Mouse (Mus musculus) megakaryocyte-erythroid progenitor cell, adult 5-6 weeks (primary cell): ENCODE measurements around the gene Akr1cl. TPM values are rescaled to one million over a fixed set of nuclear protein-coding genes. Genes with fewer than 3 reads are reported as not detected.

Experiments used
- ATAC-seq: replicated peaks from 2 replicates; pipeline ENCODE4 v1.8.0; 2016; ENCODE audit warnings: mild to moderate bottlenecking, inconsistent platforms; ENCODE audit not compliant: severe bottlenecking, poor library complexity, low FRiP score, low TSS enrichment
- total RNA-seq, 2 experiments: library from RNA; stranded (forward) in 1 of 2; stranded (reverse) in 1 of 2; fragments of 200-1000, 215-1000 nt in 1 of 2; fragments of >200 nt in 1 of 2; fragmentation: Nextera tagmentation in 1 of 2; gene quantifications; 2 replicates each; pipeline ENCODE4 v1.2.3; 2014 to 2017

The Akr1cl gene
- total RNA-seq, 2 experiments from 2014 or later, result not detected

DNA sequence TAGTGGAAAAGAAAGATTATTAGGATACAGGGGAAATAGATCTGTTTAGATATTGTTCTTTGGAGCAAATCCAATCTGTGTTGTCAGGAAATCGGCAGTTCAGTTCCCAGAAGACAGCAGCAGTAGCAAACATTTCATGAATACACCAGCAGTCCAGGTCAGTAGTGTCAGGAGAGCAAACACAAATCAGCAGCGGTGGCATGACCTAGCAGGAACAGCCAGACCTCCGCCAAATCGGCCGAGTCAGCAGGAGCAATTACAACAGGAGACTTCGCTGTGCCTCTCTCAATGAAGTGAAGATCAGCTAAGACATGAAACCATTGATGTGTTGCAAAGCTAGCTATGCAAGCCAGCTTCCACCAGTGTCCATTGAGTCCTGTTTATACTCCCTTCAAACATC is 27.0 kb downstream of the Akr1cl start:
- no peak for ATAC-seq

DNA sequence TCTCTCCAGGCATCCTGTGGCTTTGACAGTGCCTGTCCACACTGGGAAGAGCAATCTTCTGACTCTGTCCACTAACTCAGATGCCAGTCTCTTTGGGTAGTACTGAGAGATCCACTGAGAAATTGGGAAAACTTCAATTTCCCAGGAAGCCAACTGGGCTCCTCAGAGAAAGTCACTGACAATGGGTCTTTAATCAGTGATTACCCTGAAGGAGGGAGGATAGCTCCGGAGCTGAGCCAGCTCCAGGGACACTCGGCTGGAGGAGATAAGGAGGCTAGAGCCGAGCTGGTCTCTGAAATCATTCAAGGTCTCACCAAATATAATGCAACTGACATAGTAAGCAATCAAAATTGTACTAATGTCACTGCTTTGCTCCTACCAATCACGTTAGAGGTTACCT is 28.0 kb downstream of the Akr1cl start:
- ATAC-seq, result no peak

DNA sequence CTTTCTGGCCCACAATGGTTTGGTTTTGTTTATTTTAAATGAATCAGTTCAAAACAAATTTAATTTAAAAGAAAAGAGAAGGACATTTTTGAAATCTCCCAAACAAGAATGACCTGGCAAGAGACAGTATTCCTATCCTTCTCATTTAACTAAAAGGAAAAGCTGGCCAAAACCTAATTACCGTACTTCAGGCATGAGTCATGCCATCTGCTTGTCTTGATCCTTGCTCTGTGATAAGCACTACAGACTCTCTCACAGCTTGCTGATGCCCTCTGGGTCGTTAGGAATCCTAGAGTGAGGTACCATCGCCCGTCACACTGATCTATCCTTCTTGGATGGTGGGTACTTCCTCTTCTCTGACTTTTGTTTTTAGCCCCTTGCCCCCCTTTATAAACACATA is 39.4 kb downstream of the Akr1cl start:
- no peak for ATAC-seq

DNA sequence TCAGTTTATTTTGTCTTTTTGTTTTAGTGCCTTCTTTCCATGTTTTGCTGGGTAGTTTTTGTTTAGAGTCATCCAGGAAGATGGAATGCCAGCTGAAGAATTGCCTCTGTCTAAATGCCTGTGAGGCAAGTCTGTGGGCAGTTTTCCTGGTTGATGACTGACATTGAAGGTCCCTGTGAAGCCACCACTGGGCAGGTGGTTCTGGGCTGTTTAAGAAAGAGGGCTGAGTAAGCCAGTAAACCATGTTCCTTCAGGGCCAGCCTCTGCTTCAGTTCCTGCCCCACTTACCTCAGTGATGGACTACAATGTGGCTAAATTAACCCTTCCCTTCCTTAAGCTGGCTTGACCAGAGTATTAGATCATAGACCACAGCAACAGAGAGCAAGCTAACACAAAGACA is 44.4 kb downstream of the Akr1cl start:
- no peak for ATAC-seq

DNA sequence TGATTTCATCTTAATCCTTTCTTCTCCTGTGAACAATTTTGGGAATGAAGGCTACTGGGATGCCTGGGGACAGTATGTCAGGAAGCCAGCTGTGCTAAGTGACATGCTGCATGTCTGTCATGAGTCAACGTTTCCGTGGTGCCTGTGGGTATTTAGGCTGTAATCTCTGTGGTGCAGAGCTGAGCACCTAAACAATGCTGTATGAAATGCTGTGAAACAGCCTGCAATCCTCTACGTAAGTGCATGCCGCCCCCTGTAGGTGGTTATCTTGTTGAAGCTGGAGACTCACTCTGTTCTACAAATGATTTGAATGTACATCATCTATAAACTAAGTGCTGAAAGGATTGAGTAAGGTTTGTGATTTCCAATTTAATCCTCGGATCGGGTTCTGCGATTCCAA is 46.4 kb downstream of the Akr1cl start:
- ATAC-seq, result peak; percentile 84

DNA sequence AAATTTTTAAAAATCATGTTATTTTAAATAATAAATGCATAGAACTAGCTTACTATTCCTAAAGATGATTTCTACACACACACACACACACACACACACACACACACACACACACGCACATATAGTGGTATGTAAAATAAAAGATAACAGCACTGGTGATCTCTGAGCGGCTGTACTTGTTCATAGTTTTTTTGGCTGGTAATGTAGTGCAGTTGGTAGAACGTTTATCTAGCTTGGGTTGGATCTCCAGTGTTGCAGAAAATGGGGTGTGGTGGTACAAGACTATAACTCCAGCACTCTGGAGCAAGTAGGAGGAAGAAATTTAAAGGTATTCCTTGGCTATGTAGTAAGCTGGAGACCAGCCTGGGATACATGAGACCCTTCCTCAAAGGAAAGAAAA is 49.3 kb downstream of the Akr1cl start:
- peak; percentile 79 for ATAC-seq

DNA sequence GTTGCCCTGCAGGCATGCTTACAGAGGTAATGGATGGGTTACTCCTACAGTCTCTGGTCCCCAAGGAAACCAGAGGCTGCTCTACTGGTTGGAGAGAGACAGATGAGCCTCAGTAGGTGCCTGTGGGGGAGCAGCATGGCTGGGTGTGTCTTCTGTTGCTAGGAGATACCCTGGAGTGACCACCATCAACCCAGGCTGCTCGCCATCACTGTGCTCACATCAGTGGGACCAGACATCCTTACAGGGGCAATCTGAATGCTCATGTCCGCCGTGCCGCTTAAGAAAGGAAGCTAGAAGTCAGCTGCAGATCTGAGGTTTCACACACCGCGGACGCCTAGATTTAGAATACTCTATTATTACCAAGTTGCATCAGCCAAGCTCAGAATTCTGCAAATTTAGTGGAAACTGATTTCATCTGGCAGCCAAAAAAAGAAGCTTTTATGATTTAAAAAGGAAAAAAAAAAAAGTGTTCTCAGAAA is 54.2 kb downstream of the Akr1cl start:
- ATAC-seq, result no peak

DNA sequence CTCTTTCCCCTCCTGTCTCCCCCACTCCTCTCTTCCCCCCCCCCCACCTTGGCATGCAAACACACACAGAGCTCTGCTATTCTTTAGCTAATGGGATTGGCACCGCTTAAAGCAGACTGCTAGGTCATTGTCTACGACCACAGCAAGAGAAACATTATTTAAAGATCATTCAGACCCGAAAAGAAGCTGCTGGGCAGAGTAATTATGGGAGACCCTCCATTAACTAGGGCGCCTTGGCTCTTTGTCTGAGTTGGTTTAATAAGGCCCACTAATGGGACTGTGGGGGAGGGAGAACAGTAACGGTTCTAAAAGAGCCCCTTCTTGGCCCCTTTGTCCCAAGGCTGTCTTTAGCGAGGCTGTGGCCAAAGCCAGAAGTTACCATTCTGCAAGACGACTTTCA is 57.2 kb downstream of the Akr1cl start:
- ATAC-seq, result no peak

DNA sequence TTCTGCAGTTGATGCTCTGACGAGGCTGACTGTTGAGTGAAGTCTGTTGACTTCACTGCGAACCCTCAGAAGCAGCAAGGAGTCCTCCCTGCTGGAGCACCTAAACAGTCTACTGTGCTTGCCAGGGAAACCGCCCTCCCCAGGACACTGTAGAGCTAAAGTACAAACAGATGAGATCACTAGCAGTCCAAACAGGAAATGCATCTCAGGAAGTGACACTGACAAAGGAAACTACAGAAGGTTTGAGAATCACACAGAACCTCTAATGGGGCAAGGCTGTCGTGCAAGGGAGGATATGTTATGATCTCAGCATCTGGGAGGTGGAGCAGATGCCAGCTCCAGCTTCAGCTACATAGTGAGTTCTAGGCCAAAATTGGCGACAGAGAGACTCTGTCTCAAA is 61.9 kb downstream of the Akr1cl start:
- ATAC-seq, result no peak

Other genes starting within 250 kb of the Akr1cl start
- 4.3 and 8.1 TPM in 2 replicates for gene Plekhm3, start 75.9 kb downstream of the Akr1cl start, total RNA-seq (2014; fragmentation: Nextera tagmentation)
- gene Plekhm3, start 75.9 kb downstream of the Akr1cl start, total RNA-seq (2017), result 1.8 and 5.6 TPM in 2 replicates
- not detected in 2 replicates for gene Cryge, start 18.4 kb upstream of the Akr1cl start, total RNA-seq (2014; fragmentation: Nextera tagmentation)
- gene Cryge, start 18.4 kb upstream of the Akr1cl start, total RNA-seq (2017), result not detected in 2 replicates
- not detected in 2 replicates for gene Crygd, start 30.7 kb upstream of the Akr1cl start, total RNA-seq (2014; fragmentation: Nextera tagmentation)
- not detected in 2 replicates for gene Crygd, start 30.7 kb upstream of the Akr1cl start, total RNA-seq (2017)
- gene Crygc, start 40.9 kb upstream of the Akr1cl start, total RNA-seq (2014; fragmentation: Nextera tagmentation), result not detected in 2 replicates
- gene Crygc, start 40.9 kb upstream of the Akr1cl start, total RNA-seq (2017), result not detected in 2 replicates
- gene Crygb, start 49.5 kb upstream of the Akr1cl start, total RNA-seq (2014; fragmentation: Nextera tagmentation), result not detected in 2 replicates
- not detected in 2 replicates for gene Crygb, start 49.5 kb upstream of the Akr1cl start, total RNA-seq (2017)
- not detected in 2 replicates for gene Cryga, start 70.6 kb upstream of the Akr1cl start, total RNA-seq (2014; fragmentation: Nextera tagmentation)
- gene Cryga, start 70.6 kb upstream of the Akr1cl start, total RNA-seq (2017), result not detected in 2 replicates
- not detected in 2 replicates for gene Gm28845, start 86.8 kb upstream of the Akr1cl start, total RNA-seq (2014; fragmentation: Nextera tagmentation)
- gene Gm28845, start 86.8 kb upstream of the Akr1cl start, total RNA-seq (2017), result not detected in 2 replicates
- not detected in 2 replicates for gene D630023F18Rik, start 90.5 kb upstream of the Akr1cl start, total RNA-seq (2014; fragmentation: Nextera tagmentation)
- gene D630023F18Rik, start 90.5 kb upstream of the Akr1cl start, total RNA-seq (2017), result not detected in 2 replicates
- gene Idh1, start 153.7 kb upstream of the Akr1cl start, total RNA-seq (2014; fragmentation: Nextera tagmentation), result 5.7 and 12.6 TPM in 2 replicates
- gene Idh1, start 153.7 kb upstream of the Akr1cl start, total RNA-seq (2017), result 5.3 and 21.9 TPM in 2 replicates
- gene Pikfyve, start 153.9 kb upstream of the Akr1cl start, total RNA-seq (2014; fragmentation: Nextera tagmentation), result 15.4 and 38.5 TPM in 2 replicates
- 23.1 and 24.2 TPM in 2 replicates for gene Pikfyve, start 153.9 kb upstream of the Akr1cl start, total RNA-seq (2017)
- not detected in 2 replicates for gene Pth2r, start 249.3 kb upstream of the Akr1cl start, total RNA-seq (2014; fragmentation: Nextera tagmentation)
- not detected in 2 replicates for gene Pth2r, start 249.3 kb upstream of the Akr1cl start, total RNA-seq (2017)